ENCODE assay signal across 27 mouse cellular contexts in the genomic region with DNA sequence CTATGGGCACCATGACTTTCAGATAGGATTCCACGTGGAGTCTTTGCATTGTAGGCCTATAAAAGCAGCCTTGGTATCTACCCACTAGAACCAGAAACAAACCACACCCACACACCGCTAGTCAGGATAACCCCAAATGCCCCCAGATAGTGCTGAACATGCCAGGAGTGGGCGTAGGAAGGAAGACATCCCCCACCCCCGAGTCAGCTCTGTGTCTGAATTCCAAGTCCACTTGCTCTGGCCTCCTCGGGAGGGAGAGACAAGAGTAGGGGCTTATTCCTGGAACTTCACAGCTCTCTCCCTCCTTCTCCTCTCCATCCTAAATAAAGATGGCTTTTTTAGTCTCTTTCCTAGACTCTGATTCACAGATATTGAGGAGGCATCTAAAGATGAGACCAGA.
A peak's percentile ranks its signal among the peaks of the same experiment; 100 is the strongest.
DNase-seq lines count a peak whose midpoint lies in the region; ATAC-seq and TF ChIP-seq lines count a peak whose summit lies in the region.
"Had no signal": no experiment of that assay in that cellular context is flagged by ENCODE, and none has a peak within 500 bp of the region (broad histone marks: within the 10 kb centered on the region; RNA-seq: fewer than 3 reads in every experiment).

No protein-coding gene starts in this region.

- H3K36me3 ChIP-seq in forebrain, embryonic 15.5 days = no peaks in the 10 kb centered on the region
- H3K36me3 ChIP-seq in kidney, adult 2 months (ENCODE audit: control insufficient read depth, insufficient read depth, low read length) = no peaks in the 10 kb centered on the region
- H3K36me3 ChIP-seq: heart, embryonic 10.5 days; hindbrain, embryonic 10.5 days; intestine, embryonic 15.5 days; limb, embryonic 15.5 days; neural tube, embryonic 12.5 days had no signal

- H3K4me3 ChIP-seq in forebrain, embryonic 15.5 days = no peak overlapping the region
- H3K4me3 ChIP-seq in kidney, adult 2 months (ENCODE audit: insufficient read depth, low read depth, low read length) = no peak overlapping the region
- H3K4me3 ChIP-seq: forebrain, embryonic 13.5 days; gastrocnemius, adult 2 months; heart, embryonic 10.5 days; hindbrain, embryonic 10.5 days; intestine, embryonic 15.5 days; limb, embryonic 15.5 days; neural tube, embryonic 12.5 days had no signal

- intact Hi-C loops in left cerebral cortex, postnatal 25 days (cut with DNase I) = loop anchor here (5.0 kb wide), 1 partner anchor 33 kb away; no protein-coding TSS in a partner anchor

- H3K9ac ChIP-seq in forebrain, embryonic 15.5 days (replicated peaks) = no peak overlapping the region
- H3K9ac ChIP-seq: forebrain, embryonic 13.5 days; intestine, embryonic 15.5 days; limb, embryonic 15.5 days; liver, embryonic 14.5 days; lung, embryonic 14.5 days; neural tube, embryonic 12.5 days had no signal

- no peaks in the 10 kb centered on the region for H3K27me3 ChIP-seq in forebrain, embryonic 15.5 days
- no peaks in the 10 kb centered on the region for H3K27me3 ChIP-seq in kidney, adult 2 months (replicated peaks; ENCODE audit: control insufficient read depth, insufficient read depth, low read length)
- H3K27me3 ChIP-seq: forebrain, embryonic 13.5 days; intestine, embryonic 15.5 days; limb, embryonic 15.5 days; neural tube, embryonic 12.5 days had no signal

- no peak overlapping the region for H3K27ac ChIP-seq in forebrain, embryonic 15.5 days (replicated peaks)
- H3K27ac ChIP-seq in kidney, adult 2 months (ENCODE audit: insufficient read depth, low read depth, low read length) = no peak overlapping the region
- H3K27ac ChIP-seq: forebrain, embryonic 13.5 days; gastrocnemius, adult 2 months; heart, embryonic 10.5 days; hindbrain, embryonic 10.5 days; intestine, embryonic 15.5 days; limb, embryonic 15.5 days; liver, embryonic 14.5 days; neural tube, embryonic 12.5 days had no signal

- no peak overlapping the region for H3K4me2 ChIP-seq in forebrain, embryonic 15.5 days (replicated peaks)
- H3K4me2 ChIP-seq: forebrain, embryonic 13.5 days; intestine, embryonic 15.5 days; limb, embryonic 15.5 days; lung, embryonic 14.5 days; neural tube, embryonic 12.5 days had no signal

- peaks cover 8% of the 10 kb centered on the region; the same call in 1 of the 2 replicates for H3K4me1 ChIP-seq in forebrain, embryonic 15.5 days
- H3K4me1 ChIP-seq in kidney, adult 2 months (ENCODE audit: control insufficient read depth, insufficient read depth, low read length) = no peaks in the 10 kb centered on the region
- H3K4me1 ChIP-seq: hindbrain, embryonic 10.5 days; intestine, embryonic 15.5 days; limb, embryonic 15.5 days; neural tube, embryonic 12.5 days had no signal

- TF ChIP-seq POLR2A in kidney, adult 2 months (IDR thresholded peaks at IDR 0.05; ENCODE audit: low read depth, low read length) = no peak

- 77% methylated on average over 5 of the region's 5 CpGs for WGBS in forebrain, embryonic 15.5 days
- WGBS in kidney, adult 2 months = 33% methylated on average over 5 of the region's 5 CpGs

- no peak for ATAC-seq in forebrain, embryonic 15.5 days (replicated peaks)
- ATAC-seq: activated CD4-positive, CD25-positive, alpha-beta regulatory T cell, adult 4 months; forebrain, embryonic 13.5 days; hindbrain, embryonic 16.5 days; intestine, embryonic 15.5 days had no signal

- TF ChIP-seq CTCF in kidney, adult 2 months (conservative IDR thresholded peaks at IDR 0.05; ENCODE audit: insufficient read depth, insufficient read length, low read depth, low read length) = no peak

- DNase-seq in brain, adult 2 months (ENCODE audit: low read depth, low spot score) = peak; percentile 79
- peak; percentile 28 to 45 for DNase-seq in frontal cortex, postnatal 14 days (ENCODE audit: low spot score in 2 of 2)
- DNase-seq in left cerebral cortex, postnatal 25 days (ENCODE audit: low spot score in 2 of 2) = peak; percentile 39 to 93
- peak; percentile 58 to 77 for DNase-seq in right cerebral cortex, postnatal 36 days (ENCODE audit: low spot score in 2 of 2)
- DNase-seq in ovary, postnatal 36 days (ENCODE audit: low spot score) = no peak
- DNase-seq in kidney, adult 2 months = no peak
- DNase-seq: adrenal gland, postnatal 10 days; cerebellum, adult 2 months; cerebellum, postnatal 25 days; embryo, embryonic 11 days; gastrocnemius, adult 2 months; kidney, postnatal 36 days; lung, embryonic 14.5 days; lung, postnatal 4 days; midbrain, embryonic 14.5 days; retina, postnatal 1 day; thymus, postnatal 14 days had no signal

- H3K9me3 ChIP-seq in forebrain, embryonic 15.5 days = no peaks in the 10 kb centered on the region
- H3K9me3 ChIP-seq: forebrain, embryonic 13.5 days; heart, embryonic 10.5 days; hindbrain, embryonic 10.5 days; intestine, embryonic 15.5 days; limb, embryonic 15.5 days; neural tube, embryonic 12.5 days had no signal

Comparison
In these comparisons a context has a peak if more than half of its experiments do, and no peak if none do; other contexts are left out.
1. DNase-seq: peak in brain, adult 2 months (single experiment), frontal cortex, postnatal 14 days (2 of 2), left cerebral cortex, postnatal 25 days (2 of 2) and right cerebral cortex, postnatal 36 days (2 of 2); none in ovary, postnatal 36 days (single experiment) and kidney, adult 2 months (single experiment).